Mouse (Mus musculus) limb, embryonic 11.5 days (tissue): ENCODE data around the gene Taf12. TPM values are rescaled to one million over a fixed set of nuclear protein-coding genes. Genes with fewer than 3 reads are reported as not detected.

Source experiments
- ATAC-seq: fragments of 200-750 bp; cut with Nextera tagmentation; 2 replicates; pipeline ENCODE4 v1.8.0; 2017; ENCODE audit warnings: low read depth; ENCODE audit not compliant: insufficient number of reproducible peaks, low FRiP score, low TSS enrichment
- DNase-seq: peaks from one replicate; pipeline ENCODE4 v3.0.0-alpha.2; 2015; ENCODE audit warnings: low spot score
- H3K27ac ChIP-seq: fragments of 300-500 bp; sonication (generic); replicated peaks from 2 replicates; pipeline ENCODE4 v1.5.1; 2014; ENCODE audit warnings: low read depth, mild to moderate bottlenecking, low read length
- H3K27me3 ChIP-seq: fragments of 300-500 bp; sonication (generic); 2 replicates; pipeline ENCODE4 v1.6.1; 2014; ENCODE audit warnings: mild to moderate bottlenecking, low read length, mixed read lengths; ENCODE audit not compliant: control insufficient read depth, insufficient read depth
- H3K36me3 ChIP-seq: fragments of 300-500 bp; sonication (generic); 2 replicates; pipeline ENCODE4 v1.6.1; 2014; ENCODE audit warnings: mild to moderate bottlenecking, low read length, moderate library complexity, mixed read lengths; ENCODE audit not compliant: control insufficient read depth, insufficient read depth
- H3K4me1 ChIP-seq: fragments of 300-500 bp; sonication (generic); 2 replicates; pipeline ENCODE4 v1.6.1; 2014; ENCODE audit warnings: low read length, mixed read lengths; ENCODE audit not compliant: control insufficient read depth, insufficient read depth
- H3K4me2 ChIP-seq: fragments of 300-500 bp; sonication (generic); 2 replicates; pipeline ENCODE4 v1.6.1; 2014; ENCODE audit warnings: low read depth, mild to moderate bottlenecking, moderate library complexity; ENCODE audit not compliant: severe bottlenecking
- H3K4me3 ChIP-seq: fragments of 300-500 bp; sonication (generic); 2 replicates; pipeline ENCODE4 v1.5.1; 2014; ENCODE audit warnings: low read depth, low read length
- H3K9ac ChIP-seq: fragments of 300-500 bp; sonication (generic); 2 replicates; pipeline ENCODE4 v1.6.1; 2014; ENCODE audit warnings: mild to moderate bottlenecking, low read length
- H3K9me3 ChIP-seq: fragments of 300-500 bp; sonication (generic); 2 replicates; pipeline ENCODE4 v1.6.1; 2016; ENCODE audit warnings: low read length; ENCODE audit not compliant: control insufficient read depth
- WGBS: fragments of 180-500 bp; shearing (Covaris S2); extraction: QIAGEN DNeasy Blood & Tissue Kit; methylation state at CpG from one replicate; pipeline ENCODE4 v1.1.7; 2014; 5-methylcytosine and 5-hydroxymethylcytosine counted together
- polyA plus RNA-seq: library from polyadenylated mRNA; unstranded; fragments of >200 nt; fragmentation: Nextera tagmentation; extraction: Ambion mirVana; gene quantifications from 2 replicates; pipeline ENCODE4 v1.2.1, GENCODE M21; 2014

Gene Taf12
- polyA plus RNA-seq: 64.4 and 66.7 TPM in 2 replicates

DNA sequence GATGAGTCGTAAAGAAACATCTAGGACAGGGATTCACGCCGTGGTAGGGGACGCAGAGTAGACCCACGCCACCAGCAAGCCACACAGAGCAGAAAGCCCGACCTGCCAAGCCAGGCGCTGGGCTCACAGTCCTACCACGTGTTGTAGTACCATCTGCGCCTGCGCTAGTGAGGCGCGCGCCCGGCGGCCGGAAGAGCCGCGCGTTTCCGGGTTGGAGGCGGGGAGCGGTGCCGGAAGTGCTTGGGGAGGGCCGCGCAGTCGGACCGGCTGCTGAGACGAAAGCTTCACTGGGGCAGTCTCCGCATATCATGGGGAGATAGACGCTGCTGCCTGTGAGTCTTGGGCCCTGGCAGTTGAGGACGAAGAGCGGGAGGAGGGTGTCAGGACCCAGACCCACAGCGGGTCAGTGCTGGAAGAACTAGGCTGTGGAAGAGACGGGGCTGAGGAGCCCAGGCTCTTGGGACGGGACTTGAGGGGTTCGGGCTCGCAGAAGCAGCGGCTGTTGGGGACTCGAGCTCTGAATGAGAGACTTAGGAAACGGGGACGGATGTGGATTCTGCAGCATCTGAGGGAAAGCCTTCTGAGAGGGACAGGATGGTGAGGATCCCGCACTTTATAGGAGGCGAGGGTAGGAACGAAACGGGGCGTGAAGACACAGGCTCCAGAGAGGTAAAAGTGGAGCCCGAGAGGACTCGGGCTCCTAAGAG lies at the start of gene Taf12:
Taf12 (plus strand) TSS at position 220 of the 707 bp plus-strand sequence.
- Histone ChIP-seq H3K4me2 (peak within 1 kb of the TSS; percentile 74), H3K9ac (peak within 1 kb of the TSS; percentile 79), H3K27ac (peak within 1 kb of the TSS; percentile 43; the same call in 1 of the 2 replicates), H3K36me3 (peaks cover 2% of the 10 kb centered on the region; the same call in 1 of the 2 replicates), H3K9me3 (no peaks in the 10 kb centered on the region), H3K4me3 (peak within 1 kb of the TSS; percentile 72), H3K4me1 (no peaks in the 10 kb centered on the region), H3K27me3 (no peaks in the 10 kb centered on the region)
- WGBS: under 1% methylated on average over 48 of the region's 48 CpGs
- peak; percentile 97 for DNase-seq
- peak; percentile 74 for ATAC-seq

DNA sequence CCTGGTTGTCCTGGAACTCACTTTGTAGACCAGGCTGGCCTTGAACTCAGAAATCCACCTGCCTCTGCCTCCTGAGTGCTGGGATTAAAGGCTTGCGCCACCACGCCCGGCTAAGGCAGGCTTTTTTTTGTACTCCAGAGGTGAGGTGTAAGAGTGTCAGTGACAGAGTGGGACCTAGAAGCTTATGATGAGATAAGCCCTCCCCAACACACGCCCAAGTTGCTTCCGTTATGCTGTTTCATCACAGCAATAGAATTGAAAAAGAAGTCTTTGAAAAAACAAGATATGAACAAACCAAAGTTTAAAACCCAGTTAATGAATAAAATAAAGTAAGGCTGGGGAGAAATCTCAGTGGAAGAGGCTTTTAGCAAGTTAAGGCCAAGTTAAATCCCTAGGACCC lies 43.8 kb upstream of the Taf12 start:
- no peak for ATAC-seq
- Histone ChIP-seq H3K36me3 (peaks cover 34% of the 10 kb centered on the region), H3K4me2 (no peak overlapping the region), H3K4me3 (no peak overlapping the region), H3K27ac (no peak overlapping the region), H3K27me3 (no peaks in the 10 kb centered on the region), H3K9ac (no peak overlapping the region), H3K9me3 (no peaks in the 10 kb centered on the region), H3K4me1 (no peaks in the 10 kb centered on the region)
- DNase-seq: no peak
- WGBS: 90% methylated on average over 5 of the region's 5 CpGs

DNA sequence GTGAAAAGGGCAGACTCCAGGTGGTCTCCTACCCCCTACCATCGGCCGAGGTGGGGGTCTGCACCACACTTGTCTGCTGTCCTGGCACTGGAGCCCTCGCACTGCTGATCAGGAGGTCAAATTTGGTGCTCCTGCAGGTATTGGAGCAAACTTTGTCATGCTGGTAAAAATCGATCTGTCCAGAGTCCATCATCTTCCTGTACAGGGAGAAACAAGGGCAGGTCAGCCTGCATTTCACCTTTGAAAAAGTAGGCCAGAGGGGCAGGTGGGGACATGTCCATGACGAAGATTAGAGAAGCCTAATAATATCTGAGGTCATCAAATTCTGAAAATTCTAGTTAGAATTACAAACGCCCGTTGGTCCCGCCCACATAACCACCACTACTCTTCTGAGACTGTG lies 39.5 kb upstream of the Taf12 start:
- Histone ChIP-seq H3K4me1 (no peaks in the 10 kb centered on the region), H3K27me3 (no peaks in the 10 kb centered on the region), H3K4me3 (no peak overlapping the region), H3K36me3 (peaks cover 30% of the 10 kb centered on the region), H3K9ac (no peak overlapping the region), H3K27ac (no peak overlapping the region), H3K4me2 (no peak overlapping the region), H3K9me3 (no peaks in the 10 kb centered on the region)
- WGBS: 90% methylated on average over 8 of the region's 8 CpGs
- no peak for ATAC-seq
- no peak for DNase-seq

DNA sequence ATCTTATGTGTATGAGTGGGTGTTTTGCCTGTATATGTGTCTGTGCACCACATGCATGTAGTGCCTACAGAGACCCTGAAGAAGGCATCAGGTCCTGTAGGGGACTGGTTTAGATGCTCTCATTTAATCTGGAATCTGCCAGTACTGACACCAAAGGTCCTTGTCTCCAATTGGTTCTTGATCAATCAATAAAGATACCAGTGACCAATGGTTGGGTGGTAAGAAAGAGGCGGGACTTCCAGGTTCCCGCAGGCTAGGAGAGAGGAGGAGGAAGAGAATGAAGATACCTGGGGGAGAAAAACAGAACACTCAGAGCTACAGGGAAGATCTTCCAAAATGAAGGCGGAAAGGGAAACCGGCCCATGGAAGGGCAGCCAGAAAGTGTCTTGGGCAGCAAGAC lies 35.8 kb upstream of the Taf12 start:
- DNase-seq: no peak
- Histone ChIP-seq H3K27me3 (no peaks in the 10 kb centered on the region), H3K36me3 (peaks cover 30% of the 10 kb centered on the region; the same call in 1 of the 2 replicates), H3K4me2 (no peak overlapping the region), H3K4me1 (no peaks in the 10 kb centered on the region), H3K4me3 (no peak overlapping the region), H3K9ac (no peak overlapping the region), H3K9me3 (no peaks in the 10 kb centered on the region), H3K27ac (no peak overlapping the region)
- ATAC-seq: no peak
- 90% methylated on average over 4 of the region's 4 CpGs for WGBS

DNA sequence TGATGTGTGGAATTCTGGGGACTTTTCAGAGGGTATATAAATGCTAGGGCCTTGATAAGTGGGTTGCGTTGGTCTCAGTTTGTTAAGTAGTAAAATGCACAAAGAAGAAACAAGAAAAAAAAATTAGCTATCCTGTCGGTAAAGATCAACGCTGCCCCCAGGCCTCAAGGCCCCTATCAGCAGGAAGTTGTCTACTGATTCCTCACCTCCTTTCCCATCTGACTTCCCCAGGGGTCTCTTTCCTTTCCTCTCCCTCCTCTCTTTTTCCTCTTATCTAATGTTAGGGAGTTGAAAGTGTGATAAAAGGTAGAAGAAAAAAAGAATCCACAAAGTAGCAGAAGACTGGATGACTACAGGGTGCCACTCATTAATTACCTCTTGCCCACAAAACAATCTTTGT lies 33.8 kb upstream of the Taf12 start:
- Histone ChIP-seq H3K27me3 (no peaks in the 10 kb centered on the region), H3K27ac (no peak overlapping the region), H3K9me3 (no peaks in the 10 kb centered on the region), H3K36me3 (peaks cover 25% of the 10 kb centered on the region; the same call in 1 of the 2 replicates), H3K4me1 (no peaks in the 10 kb centered on the region), H3K9ac (no peak overlapping the region), H3K4me2 (no peak overlapping the region), H3K4me3 (no peak overlapping the region)
- ATAC-seq: no peak
- 95% methylated on average over 3 of the region's 3 CpGs for WGBS
- no peak for DNase-seq

DNA sequence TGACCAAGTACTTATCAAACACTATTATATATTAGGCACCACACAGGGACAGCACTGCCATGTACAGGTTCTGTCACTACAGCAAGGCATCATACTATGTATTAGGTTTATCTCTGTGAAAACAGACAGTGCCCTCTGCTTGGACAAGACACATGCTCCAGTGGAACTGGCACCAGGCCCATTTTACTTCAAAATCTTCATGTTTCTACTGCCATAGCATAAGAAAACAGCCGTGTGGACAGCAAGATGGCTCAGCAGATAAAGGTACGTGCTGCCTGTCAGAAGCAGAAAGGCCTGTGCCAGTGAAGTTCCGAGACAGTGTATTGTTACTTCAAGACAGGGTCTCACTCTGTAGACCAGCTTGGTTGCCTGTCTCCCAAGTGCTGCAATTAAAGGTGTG lies 33.0 kb upstream of the Taf12 start:
- no peak overlapping the region for H3K27ac ChIP-seq
- no peak overlapping the region for H3K9ac ChIP-seq
- no peak overlapping the region for H3K4me3 ChIP-seq
- DNase-seq (no peak), ATAC-seq (no peak)
- peaks cover 20% of the 10 kb centered on the region; the same call in 1 of the 2 replicates for H3K36me3 ChIP-seq
- H3K27me3 ChIP-seq: no peaks in the 10 kb centered on the region
- no peaks in the 10 kb centered on the region for H3K9me3 ChIP-seq
- no peak overlapping the region for H3K4me2 ChIP-seq
- 94% methylated on average over 3 of the region's 3 CpGs for WGBS
- H3K4me1 ChIP-seq: no peaks in the 10 kb centered on the region

DNA sequence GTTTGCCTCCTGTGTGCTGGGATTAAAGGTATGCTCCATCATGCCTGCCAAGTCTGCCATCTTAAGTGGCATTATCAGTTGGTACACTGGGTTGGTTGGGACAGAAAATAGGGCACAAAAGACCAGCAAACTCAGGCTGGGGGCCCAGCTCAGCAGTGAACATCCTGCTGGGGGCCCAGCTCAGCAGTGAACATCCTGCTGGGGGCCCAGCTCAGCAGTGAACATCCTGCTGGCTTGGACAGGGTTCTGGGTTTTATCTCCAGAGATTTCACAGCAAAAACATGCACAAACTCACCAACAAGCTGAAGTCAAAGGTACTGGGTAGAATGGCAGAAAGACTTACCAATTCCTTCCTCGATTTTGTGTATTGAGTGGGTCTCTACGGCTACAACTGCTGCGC lies 28.5 kb upstream of the Taf12 start:
- 95% methylated on average over 3 of the region's 3 CpGs for WGBS
- H3K27me3 ChIP-seq: no peaks in the 10 kb centered on the region
- H3K4me2 ChIP-seq: no peak overlapping the region
- no peak overlapping the region for H3K4me3 ChIP-seq
- H3K27ac ChIP-seq: no peak overlapping the region
- no peak for DNase-seq
- H3K36me3 ChIP-seq: peaks cover 14% of the 10 kb centered on the region; the same call in 1 of the 2 replicates
- no peaks in the 10 kb centered on the region for H3K9me3 ChIP-seq
- no peak overlapping the region for H3K9ac ChIP-seq
- H3K4me1 ChIP-seq: no peaks in the 10 kb centered on the region
- no peak for ATAC-seq

DNA sequence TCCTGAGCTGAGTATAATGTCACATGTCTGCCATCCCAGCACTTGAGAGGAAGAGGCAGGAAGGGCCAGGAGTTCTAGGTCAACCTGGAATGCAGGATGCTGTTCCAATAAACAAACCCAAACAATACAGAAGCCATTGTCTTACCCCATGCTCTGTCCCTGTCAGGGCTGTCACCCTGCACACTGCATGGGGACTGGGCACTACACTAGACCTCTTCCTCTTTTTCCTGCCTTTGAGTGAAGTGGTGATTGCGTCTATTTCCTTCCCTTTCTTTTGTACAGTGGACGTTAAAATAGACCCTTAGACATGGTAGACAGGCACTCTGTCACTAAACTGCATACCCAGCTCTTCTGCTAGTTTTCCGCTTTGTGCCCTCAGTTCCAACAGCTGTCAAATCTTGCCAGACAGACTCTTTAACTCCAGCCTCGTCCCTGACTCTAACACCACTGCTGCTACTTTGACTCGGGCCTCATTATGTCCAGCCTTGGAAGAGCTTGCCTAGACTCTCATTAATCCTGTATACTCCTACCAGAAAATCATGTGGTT lies 26.7 kb upstream of the Taf12 start:
- Histone ChIP-seq H3K27ac (no peak overlapping the region), H3K9me3 (no peaks in the 10 kb centered on the region), H3K36me3 (peaks cover 17% of the 10 kb centered on the region; the same call in 1 of the 2 replicates), H3K9ac (no peak overlapping the region), H3K4me2 (no peak overlapping the region), H3K4me1 (no peaks in the 10 kb centered on the region), H3K27me3 (no peaks in the 10 kb centered on the region), H3K4me3 (no peak overlapping the region)
- no peak for DNase-seq
- 89% methylated on average over 5 of the region's 5 CpGs for WGBS
- no peak for ATAC-seq
